ENCODE assay signal across 21 mouse cellular contexts in the genomic region with DNA sequence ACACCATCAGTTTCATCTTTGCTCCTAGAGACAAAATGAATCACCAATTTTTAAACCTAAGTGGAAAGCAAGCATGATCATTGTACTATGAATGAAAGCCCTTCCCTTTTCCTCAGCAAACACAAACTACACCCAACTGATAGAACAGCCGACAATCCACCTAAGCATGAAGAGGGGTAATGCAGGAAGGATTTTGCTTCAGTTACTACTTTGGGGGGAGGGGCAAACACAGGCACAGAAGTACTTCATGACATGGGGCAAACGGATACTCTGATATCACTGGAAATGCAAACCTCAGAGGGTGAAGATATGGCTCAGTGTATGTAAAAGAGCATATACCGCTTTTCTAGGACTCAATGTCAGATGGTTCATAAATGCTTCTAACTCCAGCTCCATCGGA. TPM values are rescaled to one million over a fixed set of nuclear protein-coding genes. Genes with fewer than 3 reads are reported as not detected.
DNase-seq lines count a peak whose midpoint lies in the region; ATAC-seq and TF ChIP-seq lines count a peak whose summit lies in the region.
"Had no signal": no experiment of that assay in that cellular context is flagged by ENCODE, and none has a peak within 500 bp of the region (broad histone marks: within the 10 kb centered on the region; RNA-seq: fewer than 3 reads in every experiment).

No protein-coding gene starts in this region.

- H3K4me1 ChIP-seq in heart, adult 2 months (ENCODE audit: control insufficient read depth, insufficient read depth, low read length), result peaks cover 13% of the 10 kb centered on the region
- peaks cover 23 to 24% of the 10 kb centered on the region in 2 experiments for H3K4me1 ChIP-seq in MEL (ENCODE audit: control insufficient read depth in 1 of 2, insufficient read depth in 2 of 2, low read length in 2 of 2)

- no peak for TF ChIP-seq EP300 in heart, adult 2 months (IDR thresholded peaks at IDR 0.05; ENCODE audit: insufficient read depth, low read depth, low read length)
- peak; percentile 35 to 65; a peak in 3 of 4 replicates for TF ChIP-seq EP300 in MEL (IDR thresholded peaks at IDR 0.05; ENCODE audit: low read depth in 1 of 2, low read length in 2 of 2)

- no peak for TF ChIP-seq POLR2A in heart, adult 2 months (IDR thresholded peaks at IDR 0.05; ENCODE audit: insufficient read depth, low read depth, low read length)
- TF ChIP-seq POLR2A in MEL (IDR thresholded peaks at IDR 0.05; ENCODE audit: control insufficient read depth in 1 of 2, insufficient read depth in 1 of 2, low read depth in 1 of 2, low read length in 2 of 2, poor library complexity in 1 of 2), result no peak

- TF ChIP-seq RAD21 in MEL (IDR thresholded peaks at IDR 0.05; ENCODE audit: low read depth, low read length), result no peak

- no peaks in the 10 kb centered on the region for H3K27me3 ChIP-seq in heart, adult 2 months (ENCODE audit: control insufficient read depth, insufficient read depth, low read length)
- H3K27me3 ChIP-seq in MEL (ENCODE audit: control insufficient read depth in 1 of 2, insufficient read depth in 2 of 2, low read length in 2 of 2), result no peaks in the 10 kb centered on the region
- H3K27me3 ChIP-seq: embryonic facial prominence, embryonic 12.5 days; embryonic facial prominence, embryonic 15.5 days; forebrain, embryonic 15.5 days; hindbrain, embryonic 12.5 days; hindbrain, embryonic 15.5 days; intestine, embryonic 15.5 days had no signal

- no peak overlapping the region for H3K4me3 ChIP-seq in heart, adult 2 months
- no peak overlapping the region for H3K4me3 ChIP-seq in MEL (ENCODE audit: control insufficient read depth in 1 of 2, insufficient read depth in 1 of 2, low read depth in 2 of 2, low read length in 2 of 2)
- H3K4me3 ChIP-seq: embryonic facial prominence, embryonic 12.5 days; embryonic facial prominence, embryonic 15.5 days; forebrain, embryonic 15.5 days; hindbrain, embryonic 12.5 days; hindbrain, embryonic 15.5 days; intestine, embryonic 15.5 days had no signal

- 68% methylated on average over 4 of the region's 4 CpGs for WGBS in heart, adult 2 months

- H3K79me2 ChIP-seq in heart, adult 2 months (replicated peaks; ENCODE audit: control insufficient read depth, insufficient read depth, low read length), result peaks cover 1% of the 10 kb centered on the region
- H3K79me2 ChIP-seq in MEL (ENCODE audit: control insufficient read depth, insufficient read depth, low read length, poor library complexity), result peaks cover 48% of the 10 kb centered on the region

- peak; percentile 44 for DNase-seq in CD4-positive, CD25-positive, alpha-beta regulatory T cell, adult 2 months (ENCODE audit: low read depth, low spot score)
- DNase-seq in heart, adult 2 months, result no peak
- DNase-seq in heart, adult 11 months, result no peak
- peak; percentile 77 for DNase-seq in MEL (ENCODE audit: low read depth, low spot score)
- DNase-seq in heart, adult 9 months (ENCODE audit: low spot score in 2 of 2), result no peak
- DNase-seq: adrenal gland, adult 8-10 months; adrenal gland, postnatal 25 days; cerebellum, adult 11-12 months; cerebellum, adult 9-10 months; cerebellum, postnatal 25 days; gastrocnemius, postnatal 10 days; heart, adult 18-20 months had no signal

- H3K27ac ChIP-seq in heart, adult 2 months, result peak overlapping the region; percentile 32; the same call in 1 of the 2 replicates
- H3K27ac ChIP-seq in MEL (ENCODE audit: control insufficient read depth, low read depth, low read length), result no peak overlapping the region; the same call in 1 of the 2 replicates
- H3K27ac ChIP-seq: embryonic facial prominence, embryonic 12.5 days; embryonic facial prominence, embryonic 15.5 days; forebrain, embryonic 15.5 days; hindbrain, embryonic 12.5 days; hindbrain, embryonic 15.5 days; intestine, embryonic 15.5 days had no signal

- no peak for TF ChIP-seq CTCF in heart, adult 2 months (IDR thresholded peaks at IDR 0.05)
- TF ChIP-seq CTCF in MEL (IDR thresholded peaks at IDR 0.05 in 2 of 3, conservative IDR thresholded peaks at IDR 0.05 in 1 of 3; ENCODE audit: control insufficient read depth in 1 of 3, insufficient read depth in 1 of 3, low read depth in 2 of 3, low read length in 3 of 3, poor library complexity in 1 of 3, severe bottlenecking in 1 of 3), result no peak

- no peak for ATAC-seq in CD4-positive, CD25-positive, alpha-beta regulatory T cell, adult 4 months
- ATAC-seq in megakaryocyte-erythroid progenitor cell, adult 5-6 weeks (replicated peaks; ENCODE audit: low FRiP score, low TSS enrichment, poor library complexity, severe bottlenecking), result 0 out of 2 replicates have a peak, but pooled peaks have one; percentile 37
- ATAC-seq: activated CD4-positive, CD25-positive, alpha-beta regulatory T cell, adult 4 months; forebrain, embryonic 15.5 days; intestine, embryonic 15.5 days had no signal

- peaks cover 5% of the 10 kb centered on the region for H3K36me3 ChIP-seq in heart, adult 2 months (ENCODE audit: control insufficient read depth, insufficient read depth, low read length)
- H3K36me3 ChIP-seq in MEL (ENCODE audit: control insufficient read depth in 1 of 2, insufficient read depth in 2 of 2, low read length in 2 of 2), result peaks cover 0 to 27% of the 10 kb centered on the region in 2 experiments; a peak in 2 of 4 replicates
- H3K36me3 ChIP-seq: embryonic facial prominence, embryonic 12.5 days; embryonic facial prominence, embryonic 15.5 days; forebrain, embryonic 15.5 days; hindbrain, embryonic 12.5 days; hindbrain, embryonic 15.5 days; intestine, embryonic 15.5 days had no signal

- intact Hi-C loops in heart, adult 2 months (cut with DNase I), result loop anchor here (5.0 kb wide), 1 partner anchor 42 kb away; no protein-coding TSS in a partner anchor

- H3K9me3 ChIP-seq in MEL (replicated peaks; ENCODE audit: insufficient read depth, low read length), result no peaks in the 10 kb centered on the region
- H3K9me3 ChIP-seq: embryonic facial prominence, embryonic 12.5 days; embryonic facial prominence, embryonic 15.5 days; forebrain, embryonic 15.5 days; hindbrain, embryonic 12.5 days; hindbrain, embryonic 15.5 days; intestine, embryonic 15.5 days had no signal

- H3K9ac ChIP-seq in heart, adult 2 months (ENCODE audit: low read depth, low read length), result no peak overlapping the region
- H3K9ac ChIP-seq in MEL (ENCODE audit: control insufficient read depth, low read depth, low read length, poor library complexity, severe bottlenecking), result no peak overlapping the region
- H3K9ac ChIP-seq: embryonic facial prominence, embryonic 12.5 days; embryonic facial prominence, embryonic 15.5 days; forebrain, embryonic 15.5 days; hindbrain, embryonic 12.5 days; hindbrain, embryonic 15.5 days; intestine, embryonic 15.5 days had no signal

TF ChIP-seq in MEL, 35 proteins besides CTCF, POLR2A, EP300 and RAD21:
- TF ChIP-seq RCOR1 (IDR thresholded peaks at IDR 0.05; ENCODE audit: low read depth, low read length), result peak; percentile 47; the same call in 1 of the 2 replicates
- 0 out of 2 replicates have a peak, but pooled peaks have one; percentile 4 for TF ChIP-seq GATA1 (IDR thresholded peaks at IDR 0.05; ENCODE audit: low read depth, low read length)
- TF ChIP-seq USF2 (IDR thresholded peaks at IDR 0.05; ENCODE audit: borderline replicate concordance in 1 of 2, insufficient read depth in 1 of 2, low read depth in 1 of 2, low read length in 2 of 2), result no peak
- TF ChIP-seq MAZ (IDR thresholded peaks at IDR 0.05; ENCODE audit: low read depth, low read length), result 0 out of 2 replicates have a peak, but pooled peaks have one; percentile 50
- TF ChIP-seq CHD2 (IDR thresholded peaks at IDR 0.05; ENCODE audit: low read length), result no peak; the same call in 1 of the 2 replicates
- TF ChIP-seq MAX (IDR thresholded peaks at IDR 0.05; ENCODE audit: low read length), result 0 out of 2 replicates have a peak, but pooled peaks have one; percentile 14
- TF ChIP-seq NELFE (IDR thresholded peaks at IDR 0.05; ENCODE audit: low read depth, low read length), result no peak
- peak; percentile 28; the same call in 1 of the 2 replicates for TF ChIP-seq SIN3A (IDR thresholded peaks at IDR 0.05; ENCODE audit: low read length)
- TF ChIP-seq TBP (IDR thresholded peaks at IDR 0.05; ENCODE audit: low read depth, low read length), result no peak
- TF ChIP-seq POLR2AphosphoS5 (IDR thresholded peaks at IDR 0.05; ENCODE audit: borderline replicate concordance, low read depth, low read length), result no peak
- 0 out of 2 replicates have a peak, but pooled peaks have one; percentile 25 for TF ChIP-seq MYC (IDR thresholded peaks at IDR 0.05; ENCODE audit: low read depth, low read length)
- TF ChIP-seq ELF1 (IDR thresholded peaks at IDR 0.05; ENCODE audit: low read depth, low read length), result no peak

RNA-seq across cellular contexts. Expression of a gene that starts 20.5 kb away (rescaled TPM):
- 10 to 100 TPM; 21.3 to 24.1 TPM for polyA plus RNA-seq in CD4-positive, CD25-positive, alpha-beta regulatory T cell, adult 4 months (2017; shearing (Covaris generic))
- total RNA-seq in heart, adult 2 months (2021), result 1 to 10 TPM; 7.3 TPM
- 2.9 and 4.4 TPM in 2 replicates for polyA plus RNA-seq in heart, adult 2 months (2012; rRNA removed)
- 8.2 and 9.2 TPM in 2 replicates for total RNA-seq in MEL (2012; rRNA removed)
- polyA plus RNA-seq in MEL (2012; ENCODE audit: insufficient read depth in 1 of 2, insufficient read length in 2 of 2, low read depth in 1 of 2, low replicate concordance in 2 of 2, missing spikeins in 1 of 2), result 1 to 10 TPM in 1 of 2 experiments, not detected in 1; 9.0 TPM
- total RNA-seq in megakaryocyte-erythroid progenitor cell, adult 5-6 weeks (2014; fragmentation: Nextera tagmentation), result 12.2 and 13.7 TPM in 2 replicates
- 3.8 and 4.6 TPM in 2 replicates for total RNA-seq in megakaryocyte-erythroid progenitor cell, adult 5-6 weeks (2017)

Comparison
In these comparisons a context has a peak if more than half of its experiments do, and no peak if none do; other contexts are left out.
1. DNase-seq: peak in CD4-positive, CD25-positive, alpha-beta regulatory T cell, adult 2 months (single experiment) and MEL (single experiment); none in heart, adult 2 months (0 of 2), heart, adult 11 months (single experiment) and heart, adult 9 months (0 of 2).